Mouse (Mus musculus): ENCODE results near the gene Entpd6.

DNA sequence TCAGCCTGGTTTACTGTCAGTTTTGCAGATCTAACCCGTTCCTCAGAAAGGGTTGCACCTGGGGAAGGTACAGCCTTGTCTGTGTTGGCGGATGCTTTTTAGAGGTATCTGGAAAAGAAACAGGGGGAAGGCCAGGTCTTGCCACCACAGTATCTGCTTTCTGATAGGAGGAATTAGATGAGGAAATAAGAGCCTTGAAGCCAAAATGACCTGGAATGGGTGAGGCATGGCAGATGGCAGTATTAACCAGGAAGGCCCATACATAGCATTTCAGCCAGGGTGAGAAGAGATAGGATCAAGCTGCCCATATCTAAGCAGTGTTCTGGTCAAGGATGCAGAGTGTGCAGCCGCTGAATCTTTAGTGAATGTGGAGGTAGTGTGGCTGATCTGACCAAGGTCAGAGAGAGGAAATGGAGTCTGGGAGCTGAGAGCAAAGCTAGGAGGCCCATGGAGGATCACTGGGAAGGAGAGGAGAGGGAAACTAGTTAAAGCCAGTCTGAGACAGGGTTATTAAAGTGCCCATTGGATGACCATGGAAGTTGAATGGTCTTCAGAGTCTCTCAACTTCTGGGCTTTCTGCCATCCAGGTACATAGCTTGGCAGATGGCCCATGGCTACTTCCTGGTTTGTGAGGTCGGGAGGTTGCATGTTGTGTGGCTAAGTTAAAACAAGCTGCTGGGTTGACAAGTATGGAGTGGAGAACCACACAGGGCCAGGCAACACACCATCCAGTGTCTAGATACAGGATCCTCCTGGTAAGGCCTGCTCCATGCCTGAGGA is 17.4 kb downstream of the Entpd6 start:
- TF ChIP-seq CTCF (IDR thresholded peaks at IDR 0.05; ENCODE audit: borderline replicate concordance, insufficient read depth, low read depth, low read length): no peak
- no peak for TF ChIP-seq POLR2A (IDR thresholded peaks at IDR 0.05; ENCODE audit: borderline replicate concordance, insufficient read depth, low read length)
